Mouse (Mus musculus) MEL (cell line): Measurements from ENCODE around the gene 4930548H24Rik. TPM values are rescaled to one million over a fixed set of nuclear protein-coding genes. Genes with fewer than 3 reads are reported as not detected.
A peak's percentile ranks its signal among the peaks of the same experiment; 100 is the strongest.

ENCODE experiments used
- DNase-seq: peaks from one replicate; pipeline ENCODE4 v3.0.0; 2011; ENCODE audit warnings: low read depth, low spot score
- H3K27ac ChIP-seq: 2 replicates; pipeline ENCODE4 v1.5.1; 2012; ENCODE audit warnings: low read depth, mild to moderate bottlenecking, control low read depth, low read length, moderate library complexity; ENCODE audit not compliant: control insufficient read depth
- H3K27me3 ChIP-seq, 2 experiments: fragments of 150-350 bp in 1 of 2; sonication (generic) in 1 of 2; 2 replicates each; pipeline ENCODE4 v1.6.1; 2012; ENCODE audit warnings: low read length in 2 of 2, mild to moderate bottlenecking in 2 of 2, improper control_type of control experiment in 1 of 2, moderate library complexity in 1 of 2; ENCODE audit not compliant: insufficient read depth in 2 of 2, control insufficient read depth in 1 of 2
- H3K36me3 ChIP-seq, 2 experiments: 2 replicates each; pipeline ENCODE4 v1.6.1; 2012 to 2014; ENCODE audit warnings: low read length in 2 of 2, improper control_type of control experiment in 1 of 2, inconsistent platforms in 1 of 2, mild to moderate bottlenecking in 1 of 2; ENCODE audit not compliant: insufficient read depth in 2 of 2, control insufficient read depth in 1 of 2
- H3K4me1 ChIP-seq, 2 experiments: fragments of 150-350 bp in 1 of 2; sonication (generic) in 1 of 2; 2 replicates each; pipeline ENCODE4 v1.6.1; 2012; ENCODE audit warnings: low read length in 2 of 2, improper control_type of control experiment in 1 of 2, mild to moderate bottlenecking in 1 of 2; ENCODE audit not compliant: insufficient read depth in 2 of 2, control insufficient read depth in 1 of 2
- H3K4me3 ChIP-seq, 2 experiments: fragments of 150-350 bp in 1 of 2; sonication (generic) in 1 of 2; 2 replicates each; pipeline ENCODE4 v1.5.1; 2012; ENCODE audit warnings: low read depth in 2 of 2, low read length in 2 of 2, mild to moderate bottlenecking in 2 of 2, moderate library complexity in 2 of 2, control low read depth in 1 of 2, improper control_type of control experiment in 1 of 2; ENCODE audit not compliant: control insufficient read depth in 1 of 2, insufficient read depth in 1 of 2
- H3K79me2 ChIP-seq: 2 replicates; pipeline ENCODE4 v1.6.1; 2012; ENCODE audit warnings: mild to moderate bottlenecking, low read length, moderate library complexity; ENCODE audit not compliant: control insufficient read depth, poor library complexity, insufficient read depth
- H3K9ac ChIP-seq: 2 replicates; pipeline ENCODE4 v1.6.1; 2012; ENCODE audit warnings: low read depth, mild to moderate bottlenecking, control low read depth, low read length, moderate library complexity; ENCODE audit not compliant: control insufficient read depth, poor library complexity, severe bottlenecking
- H3K9me3 ChIP-seq: fragments of 150-350 bp; sonication (generic); replicated peaks from 2 replicates; pipeline ENCODE4 v1.6.1; 2012; ENCODE audit warnings: mild to moderate bottlenecking, low read length, improper control_type of control experiment, moderate library complexity; ENCODE audit not compliant: insufficient read depth
- BHLHE40 ChIP-seq: IDR thresholded peaks from 2 replicates; pipeline ENCODE4 v1.6.1; 2012; ENCODE audit warnings: low read depth, mild to moderate bottlenecking, inconsistent platforms, low read length, improper control_type of control experiment, borderline replicate concordance
- CHD1 ChIP-seq: IDR thresholded peaks from 2 replicates; pipeline ENCODE4 v1.6.1; 2012; ENCODE audit warnings: low read depth, mild to moderate bottlenecking, inconsistent platforms, low read length, improper control_type of control experiment
- CHD2 ChIP-seq: IDR thresholded peaks from 2 replicates; pipeline ENCODE4 v1.6.1; 2011; ENCODE audit warnings: low read length, improper control_type of control experiment
- CTCF ChIP-seq, 3 experiments: IDR thresholded peaks in 2 of 3; conservative IDR thresholded peaks in 1 of 3; 2 replicates each; pipeline ENCODE4 v1.5.1; 2011 to 2012; ENCODE audit warnings: low read length in 3 of 3, low read depth in 2 of 3, mild to moderate bottlenecking in 2 of 3, improper control_type of control experiment in 1 of 3, inconsistent platforms in 1 of 3, mixed read lengths in 1 of 3, moderate library complexity in 1 of 3; ENCODE audit not compliant: control insufficient read depth in 1 of 3, insufficient read depth in 1 of 3, poor library complexity in 1 of 3, severe bottlenecking in 1 of 3
- E2F4 ChIP-seq: IDR thresholded peaks from 2 replicates; pipeline ENCODE4 v1.6.1; 2011; ENCODE audit warnings: low read depth, low read length, improper control_type of control experiment, borderline replicate concordance
- ELF1 ChIP-seq: IDR thresholded peaks from 2 replicates; pipeline ENCODE4 v1.6.1; 2014; ENCODE audit warnings: low read depth, mild to moderate bottlenecking, inconsistent platforms, low read length, improper control_type of control experiment, moderate library complexity
- EP300 ChIP-seq, 2 experiments: IDR thresholded peaks; 2 replicates each; pipeline ENCODE4 v1.6.1; 2011; ENCODE audit warnings: improper control_type of control experiment in 2 of 2, low read length in 2 of 2, low read depth in 1 of 2, mild to moderate bottlenecking in 1 of 2
- ETS1 ChIP-seq: IDR thresholded peaks from 2 replicates; pipeline ENCODE4 v1.6.1; 2012; ENCODE audit warnings: low read depth, mild to moderate bottlenecking, inconsistent platforms, low read length, improper control_type of control experiment, moderate library complexity
- GATA1 ChIP-seq: IDR thresholded peaks from 2 replicates; pipeline ENCODE4 v1.6.1; 2011; ENCODE audit warnings: low read depth, low read length, improper control_type of control experiment
- HCFC1 ChIP-seq: IDR thresholded peaks from 2 replicates; pipeline ENCODE4 v1.6.1; 2012; ENCODE audit warnings: low read depth, mild to moderate bottlenecking, inconsistent platforms, low read length, improper control_type of control experiment, moderate library complexity
- JUND ChIP-seq: IDR thresholded peaks from 2 replicates; pipeline ENCODE4 v1.6.1; 2011; ENCODE audit warnings: low read depth, mild to moderate bottlenecking, improper control_type of control experiment, low read length
- KAT2A ChIP-seq: conservative IDR thresholded peaks from 2 replicates; pipeline ENCODE4 v1.6.1; 2012; ENCODE audit warnings: low read depth, low read length, improper control_type of control experiment, inconsistent platforms
- MAFK ChIP-seq: IDR thresholded peaks from 2 replicates; pipeline ENCODE4 v1.6.1; 2011; ENCODE audit warnings: low read depth, mild to moderate bottlenecking, low read length, improper control_type of control experiment, borderline replicate concordance
- MAX ChIP-seq: IDR thresholded peaks from 2 replicates; pipeline ENCODE4 v1.6.1; 2011; ENCODE audit warnings: low read length, improper control_type of control experiment
- MAZ ChIP-seq: IDR thresholded peaks from 2 replicates; pipeline ENCODE4 v1.6.1; 2012; ENCODE audit warnings: low read depth, mild to moderate bottlenecking, inconsistent platforms, low read length, improper control_type of control experiment
- MXI1 ChIP-seq: IDR thresholded peaks from 2 replicates; pipeline ENCODE4 v1.6.1; 2011; ENCODE audit warnings: mild to moderate bottlenecking, low read depth, low read length, improper control_type of control experiment
- MYC ChIP-seq: IDR thresholded peaks from 2 replicates; pipeline ENCODE4 v1.6.1; 2011; ENCODE audit warnings: low read depth, mild to moderate bottlenecking, low read length, improper control_type of control experiment, moderate library complexity
- NELFE ChIP-seq: IDR thresholded peaks from 2 replicates; pipeline ENCODE4 v1.6.1; 2011; ENCODE audit warnings: low read depth, low read length, improper control_type of control experiment
- NRF1 ChIP-seq: IDR thresholded peaks from 2 replicates; pipeline ENCODE4 v1.6.1; 2014; ENCODE audit warnings: low read depth, mild to moderate bottlenecking, inconsistent platforms, low read length, improper control_type of control experiment, moderate library complexity; ENCODE audit not compliant: poor library complexity, insufficient read depth, severe bottlenecking
- POLR2A ChIP-seq, 2 experiments: IDR thresholded peaks; 2 replicates each; pipeline ENCODE4 v1.6.1; 2011 to 2012; ENCODE audit warnings: low read length in 2 of 2, mild to moderate bottlenecking in 2 of 2, control low read depth in 1 of 2, improper control_type of control experiment in 1 of 2, low read depth in 1 of 2, moderate library complexity in 1 of 2; ENCODE audit not compliant: control insufficient read depth in 1 of 2, insufficient read depth in 1 of 2, poor library complexity in 1 of 2
- POLR2AphosphoS2 ChIP-seq: IDR thresholded peaks from 2 replicates; pipeline ENCODE4 v1.6.1; 2011; ENCODE audit warnings: low read length, improper control_type of control experiment
- POLR2AphosphoS5 ChIP-seq: IDR thresholded peaks from 2 replicates; pipeline ENCODE4 v1.6.1; 2012; ENCODE audit warnings: low read depth, borderline replicate concordance, mild to moderate bottlenecking, inconsistent platforms, low read length, moderate library complexity, mixed read lengths
- RAD21 ChIP-seq: IDR thresholded peaks from 2 replicates; pipeline ENCODE4 v1.6.1; 2011; ENCODE audit warnings: mild to moderate bottlenecking, low read depth, low read length, improper control_type of control experiment
- RCOR1 ChIP-seq: IDR thresholded peaks from 2 replicates; pipeline ENCODE4 v1.6.1; 2012; ENCODE audit warnings: low read depth, mild to moderate bottlenecking, inconsistent platforms, low read length, improper control_type of control experiment
- SIN3A ChIP-seq: IDR thresholded peaks from 2 replicates; pipeline ENCODE4 v1.6.1; 2012; ENCODE audit warnings: low read length, improper control_type of control experiment, inconsistent platforms
- SMC3 ChIP-seq: IDR thresholded peaks from 2 replicates; pipeline ENCODE4 v1.6.1; 2011; ENCODE audit warnings: low read depth, low read length, improper control_type of control experiment
- TAL1 ChIP-seq: IDR thresholded peaks from 2 replicates; pipeline ENCODE4 v1.6.1; 2012; ENCODE audit warnings: mild to moderate bottlenecking, inconsistent platforms, low read length, moderate library complexity, mixed read lengths
- TBP ChIP-seq: IDR thresholded peaks from 2 replicates; pipeline ENCODE4 v1.8.0; 2011; ENCODE audit warnings: low read depth, low read length, improper control_type of control experiment
- TCF12 ChIP-seq: IDR thresholded peaks from 2 replicates; pipeline ENCODE4 v1.6.1; 2014; ENCODE audit warnings: low read depth, mild to moderate bottlenecking, inconsistent platforms, low read length, improper control_type of control experiment, moderate library complexity
- UBTF ChIP-seq: IDR thresholded peaks from 2 replicates; pipeline ENCODE4 v1.6.1; 2012; ENCODE audit warnings: low read depth, mild to moderate bottlenecking, inconsistent platforms, low read length, improper control_type of control experiment, moderate library complexity, borderline replicate concordance; ENCODE audit not compliant: insufficient read depth
- USF1 ChIP-seq: IDR thresholded peaks from 2 replicates; pipeline ENCODE4 v1.6.1; 2014; ENCODE audit warnings: low read depth, mild to moderate bottlenecking, inconsistent platforms, low read length, improper control_type of control experiment, moderate library complexity
- USF2 ChIP-seq, 2 experiments: IDR thresholded peaks; 2 replicates each; pipeline ENCODE4 v1.6.1; 2011 to 2012; ENCODE audit warnings: improper control_type of control experiment in 2 of 2, low read length in 2 of 2, borderline replicate concordance in 1 of 2, inconsistent platforms in 1 of 2, low read depth in 1 of 2, mild to moderate bottlenecking in 1 of 2; ENCODE audit not compliant: insufficient read depth in 1 of 2
- ZC3H11A ChIP-seq: IDR thresholded peaks from 2 replicates; pipeline ENCODE4 v1.6.1; 2012; ENCODE audit warnings: low read depth, mild to moderate bottlenecking, inconsistent platforms, low read length, improper control_type of control experiment
- ZKSCAN1 ChIP-seq: IDR thresholded peaks from 2 replicates; pipeline ENCODE4 v1.6.1; 2012; ENCODE audit warnings: low read depth, mild to moderate bottlenecking, inconsistent platforms, low read length, improper control_type of control experiment, moderate library complexity
- ZMIZ1 ChIP-seq: IDR thresholded peaks from 2 replicates; pipeline ENCODE4 v1.6.1; 2012; ENCODE audit warnings: low read depth, mild to moderate bottlenecking, inconsistent platforms, low read length, improper control_type of control experiment, moderate library complexity
- ZNF384 ChIP-seq: IDR thresholded peaks from 2 replicates; pipeline ENCODE4 v1.6.1; 2012; ENCODE audit warnings: low read depth, mild to moderate bottlenecking, inconsistent platforms, low read length, improper control_type of control experiment
- polyA plus RNA-seq, 2 experiments: library from polyadenylated mRNA; stranded (reverse) in 1 of 2; unstranded in 1 of 2; fragments of >175 nt in 1 of 2; fragments of >200 nt in 1 of 2; gene quantifications; 2 replicates each; pipeline versions ENCODE4 v1.2.1 to v1.2.4; 2012; ENCODE audit warnings: low replicate concordance in 2 of 2, low read depth in 1 of 2; ENCODE audit not compliant: insufficient read length in 2 of 2, insufficient read depth in 1 of 2, missing spikeins in 1 of 2
- total RNA-seq: library from RNA; depleted of rRNA; stranded (reverse); fragments of 300-350 nt; gene quantifications from 2 replicates; pipeline ENCODE4 v1.2.3, GENCODE M21; 2012

4930548H24Rik gene
- total and polyA plus RNA-seq, 3 experiments = 0.13 to 0.15 TPM; not detected in 1

GRCm38 (mm10) chr5:31494513-31495297 is 9.2 kb downstream of the 4930548H24Rik start, which contains the start of gene Gpn1:
Gene Gpn1, plus strand, starts transcription at chr5:31494741.
- Histone ChIP-seq H3K4me3 (peak within 1 kb of the TSS; percentile 71 to 96), H3K27ac (peak within 1 kb of the TSS; percentile 13), H3K4me1 (peaks cover 3 to 10% of the 10 kb centered on the region in 2 experiments; a peak in 3 of 4 replicates), H3K79me2 (peaks cover 13% of the 10 kb centered on the region), H3K9ac (peak within 1 kb of the TSS; percentile 82), H3K36me3 (peaks cover 10 to 11% of the 10 kb centered on the region in 2 experiments), H3K27me3 (no peaks in the 10 kb centered on the region; a peak in 1 of 4 replicates), H3K9me3 (no peaks in the 10 kb centered on the region)
- peak; percentile 99 for DNase-seq
- TF ChIP-seq RAD21 (no peak), BHLHE40 (no peak), MAX (peak; percentile 52), RCOR1 (no peak), USF2 (IDR thresholded peaks at IDR 0.05; ENCODE audit: borderline replicate concordance in 1 of 2, insufficient read depth in 1 of 2, low read depth in 1 of 2, low read length in 2 of 2) (no peak), MXI1 (peak; percentile 99), SIN3A (peak; percentile 95), NRF1 (no peak), UBTF (no peak), ZNF384 (no peak), EP300 (IDR thresholded peaks at IDR 0.05; ENCODE audit: low read depth in 1 of 2, low read length in 2 of 2) (no peak), TBP (peak; percentile 67), ZMIZ1 (peak; percentile 67), ELF1 (0 out of 2 replicates have a peak, but pooled peaks have one; percentile 14), GATA1 (no peak), MAZ (no peak), ETS1 (no peak), POLR2AphosphoS2 (peak; percentile 81), MYC (peak; percentile 79), CTCF (IDR thresholded peaks at IDR 0.05 in 2 of 3, conservative IDR thresholded peaks at IDR 0.05 in 1 of 3; ENCODE audit: control insufficient read depth in 1 of 3, insufficient read depth in 1 of 3, low read depth in 2 of 3, low read length in 3 of 3, poor library complexity in 1 of 3, severe bottlenecking in 1 of 3) (no peak), NELFE (peak; percentile 95), POLR2A (IDR thresholded peaks at IDR 0.05; ENCODE audit: control insufficient read depth in 1 of 2, insufficient read depth in 1 of 2, low read depth in 1 of 2, low read length in 2 of 2, poor library complexity in 1 of 2) (peak; percentile 93 to 95), CHD1 (no peak; the same call in 1 of the 2 replicates), CHD2 (peak; percentile 53; the same call in 1 of the 2 replicates), ZC3H11A (no peak), KAT2A (no peak; the same call in 1 of the 2 replicates), USF1 (no peak; the same call in 1 of the 2 replicates), E2F4 (no peak), MAFK (no peak), POLR2AphosphoS5 (no peak), TCF12 (peak; percentile 46; the same call in 1 of the 2 replicates), TAL1 (no peak), HCFC1 (peak; percentile 83), SMC3 (no peak), ZKSCAN1 (no peak), JUND (no peak)
